Mouse (Mus musculus): ENCODE measurements around the gene Olfr961. TPM values are rescaled to one million over a fixed set of nuclear protein-coding genes. Genes with fewer than 3 reads are reported as not detected.

The Olfr961 gene
- polyA plus RNA-seq, 1 experiment from 2014 or later, result not detected

DNA sequence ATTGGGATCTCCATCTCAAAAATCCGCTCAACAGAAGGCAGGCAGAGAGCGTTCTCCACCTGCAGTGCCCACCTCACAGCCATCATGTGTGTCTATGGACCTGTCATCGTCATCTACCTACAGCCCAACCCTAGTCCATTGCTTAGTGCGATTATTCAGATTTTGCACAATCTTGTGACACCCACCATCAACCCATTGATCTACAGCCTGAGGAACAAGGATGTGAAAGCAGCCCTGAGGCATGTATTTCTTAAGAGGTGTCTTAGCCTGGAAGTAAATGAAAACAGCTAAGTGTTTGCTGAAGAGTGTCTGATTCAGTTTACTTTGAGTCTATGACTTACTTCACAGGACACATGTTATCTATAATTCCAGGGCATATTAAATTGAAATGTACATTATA, 2.5 kb downstream of the Olfr961 start:
- Histone ChIP-seq H3K27me3 (no peaks in the 10 kb centered on the region), H3K9ac (replicated peaks) (no peak overlapping the region), H3K4me1 (replicated peaks) (no peaks in the 10 kb centered on the region), H3K36me3 (no peaks in the 10 kb centered on the region), H3K4me2 (replicated peaks) (no peak overlapping the region), H3K9me3 (no peaks in the 10 kb centered on the region), H3K27ac (no peak overlapping the region), H3K4me3 (replicated peaks) (no peak overlapping the region)
- no peak for ATAC-seq
- WGBS, result 90% methylated on average over 4 of the region's 4 CpGs

DNA sequence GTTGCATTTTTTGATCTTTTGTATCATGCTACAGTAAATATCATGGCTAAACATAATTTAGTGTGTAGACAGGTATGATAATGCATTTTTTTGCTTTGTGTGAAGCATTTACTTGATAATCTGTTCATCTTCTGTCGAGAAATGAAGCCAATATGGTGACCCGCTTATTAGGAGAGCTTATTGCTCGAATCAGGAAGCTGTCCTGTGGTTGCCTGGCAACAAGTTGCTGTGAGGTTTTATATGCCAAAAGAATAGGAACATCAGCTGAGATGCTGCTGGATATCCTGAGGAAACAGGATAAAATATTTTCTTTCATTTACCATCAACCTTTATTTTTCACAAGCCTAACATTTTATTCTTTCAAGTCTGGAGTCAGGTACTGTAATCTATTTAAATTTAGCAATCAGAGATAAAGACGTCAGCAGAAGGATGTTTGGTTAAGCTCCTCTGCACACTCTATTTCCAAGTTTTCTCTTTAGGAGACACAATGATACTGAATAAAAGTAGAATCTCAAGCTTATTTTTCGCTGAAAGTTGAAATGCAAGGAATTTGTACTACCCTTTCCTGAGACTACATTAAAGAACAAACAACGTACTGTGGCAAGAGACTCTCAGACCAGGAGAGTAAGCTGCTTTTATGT, 10.0 kb downstream of the Olfr961 start:
- Histone ChIP-seq H3K36me3 (no peaks in the 10 kb centered on the region), H3K4me2 (replicated peaks) (no peak overlapping the region), H3K27ac (no peak overlapping the region), H3K9me3 (no peaks in the 10 kb centered on the region), H3K4me3 (replicated peaks) (no peak overlapping the region), H3K9ac (replicated peaks) (no peak overlapping the region), H3K27me3 (no peaks in the 10 kb centered on the region), H3K4me1 (replicated peaks) (no peaks in the 10 kb centered on the region)
- 63% methylated on average over 6 of the region's 6 CpGs for WGBS
- no peak for ATAC-seq

DNA sequence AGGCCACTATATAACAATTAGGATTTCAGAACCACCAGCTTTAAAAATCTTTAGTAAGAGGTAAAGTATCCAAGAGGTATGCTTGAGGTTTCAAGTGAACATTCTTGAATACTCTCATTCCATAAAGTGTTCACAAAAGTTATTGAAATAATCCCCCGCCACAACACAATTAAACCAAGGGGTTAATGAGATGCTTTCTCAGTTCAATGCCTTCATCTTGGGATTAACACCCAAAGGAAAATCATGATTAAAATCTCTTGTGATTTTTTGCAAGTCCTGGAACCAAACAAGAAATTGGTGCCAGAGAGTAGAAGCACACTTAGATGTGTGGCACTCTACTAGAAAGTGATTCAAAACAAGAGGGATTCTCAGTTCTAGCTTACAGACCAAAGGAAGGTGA, 22.0 kb downstream of the Olfr961 start, which contains the start of gene Olfr963:
Gene Olfr963, plus strand, starts transcription at position 301 of the 400 bp plus-strand sequence.
- H3K36me3 ChIP-seq, result no peaks in the 10 kb centered on the region
- H3K9me3 ChIP-seq, result no peaks in the 10 kb centered on the region
- no peak within 1 kb of the TSS for H3K4me3 ChIP-seq (replicated peaks)
- 86% methylated on average over 1 of the region's 1 CpGs for WGBS
- H3K4me1 ChIP-seq (replicated peaks), result no peaks in the 10 kb centered on the region
- H3K27ac ChIP-seq, result no peak within 1 kb of the TSS
- no peak within 1 kb of the TSS for H3K4me2 ChIP-seq (replicated peaks)
- H3K9ac ChIP-seq (replicated peaks), result no peak within 1 kb of the TSS
- no peaks in the 10 kb centered on the region for H3K27me3 ChIP-seq
- no peak for ATAC-seq

DNA sequence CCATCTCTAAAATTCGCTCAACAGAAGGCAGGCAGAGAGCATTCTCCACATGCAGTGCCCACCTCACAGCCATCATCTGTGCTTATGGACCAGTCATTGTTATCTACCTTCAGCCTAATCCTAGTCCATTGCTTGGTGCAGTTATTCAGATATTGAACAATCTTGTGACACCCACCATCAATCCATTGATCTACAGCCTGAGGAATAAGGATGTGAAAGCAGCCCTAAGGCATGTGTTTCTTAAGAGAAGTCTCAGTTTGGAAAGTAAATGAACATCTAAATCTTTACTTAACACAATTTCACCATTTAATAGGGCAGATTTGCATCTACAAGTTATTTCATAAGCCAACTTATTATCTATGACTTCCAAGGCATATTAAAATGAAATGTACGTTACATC, 24.8 kb downstream of the Olfr961 start:
- Histone ChIP-seq H3K9ac (replicated peaks) (no peak overlapping the region), H3K4me3 (replicated peaks) (no peak overlapping the region), H3K36me3 (no peaks in the 10 kb centered on the region), H3K9me3 (no peaks in the 10 kb centered on the region), H3K4me2 (replicated peaks) (no peak overlapping the region), H3K4me1 (replicated peaks) (no peaks in the 10 kb centered on the region), H3K27me3 (no peaks in the 10 kb centered on the region), H3K27ac (no peak overlapping the region)
- no peak for ATAC-seq
- WGBS, result 85% methylated on average over 2 of the region's 2 CpGs

DNA sequence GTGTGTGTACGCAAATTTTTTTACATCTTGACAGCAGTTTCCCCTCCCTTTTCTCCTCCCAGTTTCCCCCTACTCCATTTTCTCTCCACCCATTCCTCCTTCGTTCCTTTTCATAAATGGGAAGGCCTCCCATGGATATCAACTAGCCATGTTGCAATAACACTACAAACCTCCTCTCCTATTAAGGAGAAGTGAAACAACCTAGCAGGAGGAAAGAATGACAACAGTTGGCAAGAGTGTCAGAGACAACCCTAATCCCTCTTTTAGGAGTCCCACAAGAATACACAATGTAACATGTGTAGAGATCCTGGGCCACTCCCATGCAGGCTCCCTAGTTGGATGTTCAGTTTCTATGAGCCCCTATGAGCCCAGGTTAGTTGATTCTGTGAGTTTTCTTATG, 29.9 kb downstream of the Olfr961 start:
- no peak overlapping the region for H3K27ac ChIP-seq
- 88% methylated on average over 2 of the region's 2 CpGs for WGBS

DNA sequence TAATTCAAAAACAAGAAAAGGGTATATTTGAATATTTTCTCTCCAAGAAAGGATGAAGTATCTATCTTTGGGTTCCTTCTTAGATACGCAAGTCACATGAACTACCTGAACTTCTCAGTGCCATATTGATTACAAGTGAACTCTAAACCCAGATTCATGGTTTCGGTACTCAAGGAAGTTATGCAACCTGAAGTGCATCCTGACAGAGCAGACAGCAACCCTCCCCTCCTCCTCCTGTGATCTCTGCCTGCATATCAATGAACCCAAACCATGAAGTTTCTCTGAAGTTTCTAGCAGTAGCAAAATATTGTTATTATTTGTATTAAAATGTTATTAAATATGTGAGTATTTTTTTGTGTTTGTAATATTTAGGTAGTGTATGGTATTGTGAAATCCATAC, 33.7 kb downstream of the Olfr961 start:
- no peaks in the 10 kb centered on the region for H3K27me3 ChIP-seq
- H3K4me1 ChIP-seq (replicated peaks), result no peaks in the 10 kb centered on the region
- H3K27ac ChIP-seq, result no peak overlapping the region
- H3K9me3 ChIP-seq, result no peaks in the 10 kb centered on the region
- H3K9ac ChIP-seq (replicated peaks), result no peak overlapping the region
- H3K4me3 ChIP-seq (replicated peaks), result no peak overlapping the region
- ATAC-seq, result no peak
- H3K36me3 ChIP-seq, result no peaks in the 10 kb centered on the region
- 94% methylated on average over 2 of the region's 2 CpGs for WGBS
- H3K4me2 ChIP-seq (replicated peaks), result no peak overlapping the region

More for the DNA sequence above, 29.9 kb downstream of the Olfr961 start:
- H3K4me3 ChIP-seq (replicated peaks), result no peak overlapping the region
- no peaks in the 10 kb centered on the region for H3K27me3 ChIP-seq
- no peak overlapping the region for H3K4me2 ChIP-seq (replicated peaks)
- no peaks in the 10 kb centered on the region for H3K4me1 ChIP-seq (replicated peaks)
- H3K9me3 ChIP-seq, result no peaks in the 10 kb centered on the region
- H3K9ac ChIP-seq (replicated peaks), result no peak overlapping the region
- no peaks in the 10 kb centered on the region for H3K36me3 ChIP-seq
- ATAC-seq, result no peak

DNA sequence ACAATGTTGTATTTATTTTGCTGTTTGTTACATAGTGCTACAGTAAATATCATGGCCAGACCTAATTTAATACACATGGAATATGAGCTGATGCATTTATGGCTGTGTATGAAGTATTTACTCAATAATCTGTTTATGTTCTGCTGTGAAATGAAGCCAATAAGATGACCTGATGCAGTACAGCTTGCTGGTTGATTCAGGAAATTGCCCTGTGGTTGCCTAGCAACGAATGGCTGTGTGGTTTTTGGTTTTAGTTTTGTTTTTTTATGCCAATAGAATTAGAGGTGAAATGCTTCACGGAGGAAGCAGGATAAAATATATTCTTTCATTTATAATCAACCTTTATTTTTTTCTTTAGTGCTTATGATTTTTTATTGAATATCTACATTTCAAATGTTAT, 34.4 kb downstream of the Olfr961 start:
- Histone ChIP-seq H3K27me3 (no peaks in the 10 kb centered on the region), H3K9ac (replicated peaks) (no peak overlapping the region), H3K27ac (no peak overlapping the region), H3K36me3 (no peaks in the 10 kb centered on the region), H3K9me3 (no peaks in the 10 kb centered on the region), H3K4me3 (replicated peaks) (no peak overlapping the region), H3K4me2 (replicated peaks) (no peak overlapping the region), H3K4me1 (replicated peaks) (no peaks in the 10 kb centered on the region)
- no peak for ATAC-seq
- WGBS, result 67% methylated on average over 2 of the region's 2 CpGs

Other genes with a start within 250 kb of the Olfr961 start
- not detected in 2 replicates for gene Olfr952, start 217.9 kb upstream of the Olfr961 start, polyA plus RNA-seq (2015; fragmentation: Nextera tagmentation; extraction: Ambion mirVana)
- not detected in 2 replicates for gene Olfr954, start 188.4 kb upstream of the Olfr961 start, polyA plus RNA-seq (2015; fragmentation: Nextera tagmentation; extraction: Ambion mirVana)
- not detected in 2 replicates for gene Olfr955, start 173.1 kb upstream of the Olfr961 start, polyA plus RNA-seq (2015; fragmentation: Nextera tagmentation; extraction: Ambion mirVana)
- not detected in 2 replicates for gene Olfr44, start 151.1 kb upstream of the Olfr961 start, polyA plus RNA-seq (2015; fragmentation: Nextera tagmentation; extraction: Ambion mirVana)
- not detected in 2 replicates for gene Olfr957, start 129.3 kb upstream of the Olfr961 start, polyA plus RNA-seq (2015; fragmentation: Nextera tagmentation; extraction: Ambion mirVana)
- gene Olfr958, start 91.0 kb upstream of the Olfr961 start, polyA plus RNA-seq (2015; fragmentation: Nextera tagmentation; extraction: Ambion mirVana), result not detected in 2 replicates
- not detected in 2 replicates for gene Olfr959, start 69.5 kb upstream of the Olfr961 start, polyA plus RNA-seq (2015; fragmentation: Nextera tagmentation; extraction: Ambion mirVana)
- gene AW551984, start 40.7 kb upstream of the Olfr961 start, polyA plus RNA-seq (2015; fragmentation: Nextera tagmentation; extraction: Ambion mirVana), result 59.7 and 66.7 TPM in 2 replicates
- not detected in 2 replicates for gene Olfr148, start 34.4 kb upstream of the Olfr961 start, polyA plus RNA-seq (2015; fragmentation: Nextera tagmentation; extraction: Ambion mirVana)
- not detected in 2 replicates for gene Olfr960, start 23.7 kb upstream of the Olfr961 start, polyA plus RNA-seq (2015; fragmentation: Nextera tagmentation; extraction: Ambion mirVana)
- gene Olfr963, start 22.1 kb downstream of the Olfr961 start, polyA plus RNA-seq (2015; fragmentation: Nextera tagmentation; extraction: Ambion mirVana), result not detected in 2 replicates
- gene Olfr149, start 62.0 kb downstream of the Olfr961 start, polyA plus RNA-seq (2015; fragmentation: Nextera tagmentation; extraction: Ambion mirVana), result not detected in 2 replicates
- not detected in 2 replicates for gene Olfr965, start 66.3 kb downstream of the Olfr961 start, polyA plus RNA-seq (2015; fragmentation: Nextera tagmentation; extraction: Ambion mirVana)
- not detected in 2 replicates for gene Olfr150, start 85.9 kb downstream of the Olfr961 start, polyA plus RNA-seq (2015; fragmentation: Nextera tagmentation; extraction: Ambion mirVana)
- gene Olfr967, start 101.2 kb downstream of the Olfr961 start, polyA plus RNA-seq (2015; fragmentation: Nextera tagmentation; extraction: Ambion mirVana), result not detected in 2 replicates
- gene Olfr968, start 138.2 kb downstream of the Olfr961 start, polyA plus RNA-seq (2015; fragmentation: Nextera tagmentation; extraction: Ambion mirVana), result not detected in 2 replicates
- not detected in 2 replicates for gene Olfr969, start 145.9 kb downstream of the Olfr961 start, polyA plus RNA-seq (2015; fragmentation: Nextera tagmentation; extraction: Ambion mirVana)
- not detected in 2 replicates for gene Olfr970, start 163.8 kb downstream of the Olfr961 start, polyA plus RNA-seq (2015; fragmentation: Nextera tagmentation; extraction: Ambion mirVana)
- not detected in 2 replicates for gene Olfr971, start 191.8 kb downstream of the Olfr961 start, polyA plus RNA-seq (2015; fragmentation: Nextera tagmentation; extraction: Ambion mirVana)
- not detected in 2 replicates for gene Olfr972, start 221.3 kb downstream of the Olfr961 start, polyA plus RNA-seq (2015; fragmentation: Nextera tagmentation; extraction: Ambion mirVana)

All from midbrain, embryonic 13.5 days (tissue).